Mouse (Mus musculus): Measurements from ENCODE around the gene Atp1b1. TPM values are rescaled to one million over a fixed set of nuclear protein-coding genes. Genes with fewer than 3 reads are reported as not detected.

Gene Atp1b1
- polyA plus RNA-seq (2021): 1,457 TPM

DNA sequence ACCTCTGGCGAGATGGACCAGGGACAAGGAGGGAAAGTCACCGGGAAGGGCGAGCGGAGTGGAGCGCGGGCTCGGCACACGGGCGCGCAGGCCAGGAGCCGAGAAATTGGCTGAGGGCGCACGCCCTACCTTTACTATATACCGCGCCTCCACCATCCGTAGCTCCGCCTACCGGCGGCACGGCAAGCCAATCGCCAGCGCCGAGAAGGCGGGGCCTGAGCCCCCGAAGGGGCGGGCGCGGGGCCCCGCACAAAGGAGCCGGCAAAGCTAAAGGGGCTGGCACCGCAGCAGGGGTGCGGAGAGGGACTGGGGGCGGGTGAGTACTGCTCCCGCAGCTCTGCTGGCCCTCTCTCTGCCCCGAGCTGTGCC lies at the start of gene Atp1b1:
TSS of gene Atp1b1 (minus strand) at position 111 of the 369 bp plus-strand sequence.
- no peaks in the 10 kb centered on the region for H3K27me3 ChIP-seq
- in situ Hi-C loops (cut with MboI; ENCODE audit: low pct_unique_long_range_greater_than_20kb): no loop called here
- ATAC-seq (peak; percentile 52), DNase-seq (ENCODE audit: low read depth, low spot score) (no peak)
- ChIA-PET POLR2A (interaction anchor here (1.1 to 1.4 kb wide), 5 partner anchors 14 to 169 kb away, joined by 3 to 4 read pairs (median 3); no protein-coding TSS in a partner anchor), CTCF (interaction anchor here (1.4 to 1.5 kb wide), 2 partner anchors 173 to 440 kb away, joined by 3 read pairs; no protein-coding TSS in a partner anchor)
- TF ChIP-seq CTCF (IDR thresholded peaks at IDR 0.05): no peak

DNA sequence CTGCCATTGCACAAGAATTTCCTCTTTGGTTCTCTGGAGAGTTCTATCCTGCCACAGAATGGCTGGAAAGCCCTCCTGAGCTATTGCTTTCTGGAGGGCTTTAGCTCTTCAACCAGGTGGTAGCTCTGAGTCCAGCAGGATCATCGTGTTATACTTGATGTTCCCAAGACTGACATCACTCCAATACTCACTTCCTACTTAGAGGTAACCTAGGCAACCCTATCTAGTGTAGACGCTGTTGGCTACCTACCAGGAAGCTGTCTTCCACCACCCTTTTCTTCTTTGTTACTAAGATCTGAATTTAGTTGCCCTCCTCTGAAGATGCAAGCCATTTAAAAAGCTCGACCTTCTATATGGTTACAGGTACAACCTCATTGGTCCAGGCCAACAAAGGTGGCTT lies 46.9 kb upstream of the Atp1b1 start:
- H3K27me3 ChIP-seq: no peaks in the 10 kb centered on the region
- DNase-seq (ENCODE audit: low read depth, low spot score): no peak
- CTCF ChIA-PET: interaction anchor here (1.0 to 1.7 kb wide), 2 partner anchors 23 to 46 kb away, joined by 3 to 4 read pairs; no protein-coding TSS in a partner anchor
- TF ChIP-seq CTCF (IDR thresholded peaks at IDR 0.05): no peak
- in situ Hi-C loops (cut with MboI; ENCODE audit: low pct_unique_long_range_greater_than_20kb): no loop called here
- no peak for ATAC-seq
- POLR2A ChIA-PET: no interaction called here

DNA sequence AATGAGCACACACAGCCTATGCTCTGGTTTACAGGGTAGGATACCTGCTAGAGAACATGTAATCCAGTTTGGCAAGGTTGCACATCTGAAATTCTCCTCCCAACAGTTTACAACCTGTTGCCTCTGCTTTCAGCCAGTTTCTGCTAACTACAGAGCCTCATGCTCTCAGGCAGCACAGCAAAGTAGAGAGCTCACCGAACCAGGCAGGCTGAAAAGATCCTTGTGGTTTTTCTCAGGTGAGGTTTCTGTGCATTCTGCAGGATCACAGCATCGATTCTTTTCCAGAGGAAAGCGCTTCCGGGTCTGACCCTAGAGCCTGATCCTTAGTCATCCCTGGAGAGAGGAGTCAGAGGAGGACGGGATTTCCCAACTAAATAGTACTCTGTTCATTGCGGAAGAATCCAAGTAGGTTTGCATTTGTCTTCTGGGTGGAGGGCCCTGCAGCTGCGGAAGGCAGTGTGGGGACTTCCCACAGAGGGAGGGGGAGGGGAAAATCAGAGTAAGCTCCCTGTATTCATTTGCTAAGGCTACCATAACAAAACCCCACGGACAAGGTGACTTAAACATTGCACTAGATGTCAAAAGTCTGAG lies 45.1 kb upstream of the Atp1b1 start:
- ChIA-PET POLR2A (no interaction called here), CTCF (no interaction called here)
- H3K27me3 ChIP-seq: no peaks in the 10 kb centered on the region
- peak; percentile 30 for DNase-seq (ENCODE audit: low read depth, low spot score)
- in situ Hi-C loops (cut with MboI; ENCODE audit: low pct_unique_long_range_greater_than_20kb): loop anchor here (5.0 kb wide), 1 partner anchor 36 kb away; no protein-coding TSS in a partner anchor
- no peak for TF ChIP-seq CTCF (IDR thresholded peaks at IDR 0.05)
- no peak for ATAC-seq

DNA sequence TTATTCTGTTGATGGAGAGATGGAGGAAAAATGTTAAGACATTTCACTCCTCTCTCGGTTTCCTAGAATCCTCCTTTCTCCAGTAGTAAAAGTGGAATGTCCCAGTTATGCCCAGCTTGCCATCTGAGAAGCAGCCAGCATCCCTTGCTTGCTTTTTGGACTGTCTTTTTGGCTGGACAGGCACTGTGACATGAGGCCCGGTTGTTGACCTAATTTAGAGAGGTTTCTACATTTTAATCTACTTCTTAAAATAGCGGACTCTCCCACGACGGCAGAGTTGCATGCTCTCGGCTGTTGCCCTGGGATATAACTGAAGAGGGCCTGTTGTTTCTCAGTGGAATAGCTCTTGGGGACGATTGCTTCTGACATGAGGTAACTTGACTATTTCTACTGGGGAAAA lies 44.1 kb upstream of the Atp1b1 start:
- DNase-seq (ENCODE audit: low read depth, low spot score) (no peak), ATAC-seq (no peak)
- POLR2A ChIA-PET: interaction anchor here (0.6 to 0.7 kb wide), 2 partner anchors 393 to 856 kb away, joined by 3 to 4 read pairs; no protein-coding TSS in a partner anchor
- CTCF ChIA-PET: interaction anchor here (1.6 to 1.7 kb wide), 2 partner anchors 10 to 19 kb away, joined by 4 read pairs; no protein-coding TSS in a partner anchor
- H3K27me3 ChIP-seq: no peaks in the 10 kb centered on the region
- no peak for TF ChIP-seq CTCF (IDR thresholded peaks at IDR 0.05)
- in situ Hi-C loops (cut with MboI; ENCODE audit: low pct_unique_long_range_greater_than_20kb): loop anchor here (5.0 kb wide), 1 partner anchor 35 kb away; no protein-coding TSS in a partner anchor

DNA sequence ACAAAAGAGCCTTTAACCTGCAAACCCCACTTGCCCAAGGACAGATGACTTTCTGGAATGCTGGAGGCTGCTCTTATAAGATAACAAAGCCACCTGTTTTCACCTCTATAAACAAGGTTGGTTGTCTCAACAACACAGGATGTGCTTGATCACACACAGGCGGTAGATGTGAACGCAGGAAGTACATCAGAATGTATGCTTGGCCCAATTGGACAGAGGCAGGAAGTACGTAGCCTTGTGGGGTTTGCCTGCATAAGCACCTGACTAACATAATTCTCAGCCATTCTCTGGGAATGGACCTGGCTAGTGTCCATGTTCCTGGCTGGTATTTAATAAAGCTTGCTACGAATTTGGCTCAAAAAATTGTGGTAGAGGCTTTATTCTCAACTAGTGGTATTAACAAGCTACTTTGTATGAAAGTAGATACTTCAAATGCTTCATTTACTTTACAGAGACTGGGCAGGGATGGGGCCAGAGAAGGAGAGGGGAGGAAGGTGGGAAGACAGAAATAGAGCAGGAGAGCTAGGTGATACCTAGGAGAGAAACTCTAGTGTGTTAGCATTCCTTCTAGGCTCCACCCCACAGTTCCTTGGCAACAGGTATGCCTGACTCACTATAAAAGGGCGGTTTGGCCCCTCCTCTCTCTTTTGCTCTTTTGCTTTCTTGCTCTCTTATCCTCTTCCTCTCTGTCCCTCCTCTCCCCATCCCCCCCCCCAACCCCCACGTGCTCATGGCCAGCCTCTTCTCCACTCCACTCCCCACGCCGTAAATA lies 36.8 kb upstream of the Atp1b1 start:
- DNase-seq (ENCODE audit: low read depth, low spot score) (no peak), ATAC-seq (no peak)
- in situ Hi-C loops (cut with MboI; ENCODE audit: low pct_unique_long_range_greater_than_20kb): no loop called here
- H3K27me3 ChIP-seq: no peaks in the 10 kb centered on the region
- no peak for TF ChIP-seq CTCF (IDR thresholded peaks at IDR 0.05)
- ChIA-PET POLR2A (interaction anchor here (1.1 kb wide), 1 partner anchor 37 kb away, joined by 3 read pairs; no protein-coding TSS in a partner anchor), CTCF (interaction anchor here (1.1 to 2.6 kb wide), 2 partner anchors 11 to 15 kb away, joined by 3 to 9 read pairs; no protein-coding TSS in a partner anchor)

DNA sequence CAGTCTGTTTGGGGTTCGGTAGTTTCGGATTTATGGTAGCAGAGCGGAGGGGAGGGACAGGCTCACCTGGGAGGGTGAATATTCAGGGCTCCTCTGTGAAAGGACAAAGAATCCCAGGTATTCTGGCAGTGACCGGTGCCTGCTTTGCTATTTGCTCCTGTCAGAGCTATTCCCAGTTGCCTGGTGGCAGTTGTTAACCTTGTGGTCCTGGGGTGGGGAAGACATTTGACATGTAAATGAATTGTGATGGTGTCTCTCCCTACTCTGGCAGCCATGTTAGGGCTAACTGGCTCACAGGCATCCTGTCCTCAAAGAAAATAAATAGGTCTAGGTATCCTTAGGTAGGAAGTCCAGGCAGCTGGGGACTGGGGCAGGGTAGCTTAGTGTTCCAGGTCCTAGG lies 36.1 kb upstream of the Atp1b1 start:
- POLR2A ChIA-PET: interaction anchor here (0.5 to 1.1 kb wide), 2 partner anchors 37 to 99 kb away, joined by 3 to 4 read pairs; no protein-coding TSS in a partner anchor
- CTCF ChIA-PET: interaction anchor here (1.1 to 2.6 kb wide), 2 partner anchors 10 to 14 kb away, joined by 3 to 9 read pairs; no protein-coding TSS in a partner anchor
- DNase-seq (ENCODE audit: low read depth, low spot score) (no peak), ATAC-seq (no peak)
- TF ChIP-seq CTCF (IDR thresholded peaks at IDR 0.05): no peak
- H3K27me3 ChIP-seq: no peaks in the 10 kb centered on the region
- in situ Hi-C loops (cut with MboI; ENCODE audit: low pct_unique_long_range_greater_than_20kb): no loop called here

DNA sequence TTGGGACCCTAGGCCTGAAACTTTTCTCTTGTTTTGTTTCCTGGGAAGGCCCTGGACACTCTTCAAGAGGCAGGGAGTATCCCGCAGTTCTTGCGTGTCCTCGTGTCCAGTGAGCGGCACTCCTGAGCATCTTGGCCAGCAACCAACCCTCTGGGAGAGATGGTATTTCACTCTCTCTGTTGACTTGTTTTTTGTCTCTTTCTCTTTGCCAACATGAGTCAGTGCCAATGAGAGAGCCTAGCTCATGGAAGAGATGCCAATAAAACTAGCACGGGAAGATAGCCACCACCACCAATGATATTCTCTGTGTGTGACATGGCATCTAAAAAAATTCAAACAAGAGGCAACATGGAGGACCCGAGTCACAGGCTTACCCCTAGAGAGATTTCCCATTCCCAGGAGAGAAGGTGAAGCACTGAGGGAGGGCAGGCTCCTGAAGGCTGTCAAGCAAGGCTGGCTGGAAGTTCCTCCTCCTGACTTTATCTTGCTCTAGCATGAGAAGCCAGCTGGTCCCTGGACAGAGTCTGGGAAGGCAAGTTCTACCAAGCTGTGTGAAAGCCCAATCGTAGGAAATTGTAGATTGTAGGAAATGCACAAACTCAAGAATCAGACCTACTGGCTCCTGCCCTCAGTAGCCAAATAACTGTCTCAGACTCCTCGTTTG lies 35.0 kb upstream of the Atp1b1 start:
- ATAC-seq: no peak
- ChIA-PET CTCF (interaction anchor here (1.2 to 2.6 kb wide), 3 partner anchors 9 to 38 kb away, joined by 3 to 9 read pairs (median 4); no protein-coding TSS in a partner anchor), POLR2A (interaction anchor here (1.1 kb wide), 1 partner anchor 32 kb away, joined by 4 read pairs; no protein-coding TSS in a partner anchor)
- peak; percentile 24 for DNase-seq (ENCODE audit: low read depth, low spot score)
- in situ Hi-C loops (cut with MboI; ENCODE audit: low pct_unique_long_range_greater_than_20kb): no loop called here
- no peaks in the 10 kb centered on the region for H3K27me3 ChIP-seq
- peak; percentile 41 for TF ChIP-seq CTCF (IDR thresholded peaks at IDR 0.05)

DNA sequence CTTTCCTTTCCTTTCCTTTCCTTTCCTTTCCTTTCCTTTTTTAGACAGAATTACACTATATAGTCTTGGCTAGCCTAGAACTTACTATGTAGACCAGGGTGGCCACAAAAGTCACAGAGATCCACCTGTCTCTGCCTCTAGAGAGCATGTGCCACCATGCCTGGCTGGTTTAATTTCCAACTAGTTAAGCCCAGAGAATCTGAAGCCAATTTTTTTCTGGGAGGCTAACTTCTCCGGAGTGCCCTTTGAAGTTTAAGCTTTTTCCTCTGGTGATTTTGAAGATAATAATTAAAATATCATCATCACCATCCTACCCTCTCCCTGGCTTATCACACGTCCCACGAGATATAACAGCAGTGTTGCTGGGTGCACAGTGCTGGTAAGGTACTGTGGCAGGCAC lies 34.3 kb upstream of the Atp1b1 start:
- ATAC-seq (no peak), DNase-seq (ENCODE audit: low read depth, low spot score) (no peak)
- CTCF ChIA-PET: interaction anchor here (1.0 to 2.6 kb wide), 5 partner anchors 8 to 38 kb away, joined by 3 to 9 read pairs (median 4); no protein-coding TSS in a partner anchor
- no peaks in the 10 kb centered on the region for H3K27me3 ChIP-seq
- in situ Hi-C loops (cut with MboI; ENCODE audit: low pct_unique_long_range_greater_than_20kb): no loop called here
- no peak for TF ChIP-seq CTCF (IDR thresholded peaks at IDR 0.05)
- POLR2A ChIA-PET: interaction anchor here (1.0 to 1.1 kb wide), 2 partner anchors 32 to 36 kb away, joined by 4 read pairs; no protein-coding TSS in a partner anchor

DNA sequence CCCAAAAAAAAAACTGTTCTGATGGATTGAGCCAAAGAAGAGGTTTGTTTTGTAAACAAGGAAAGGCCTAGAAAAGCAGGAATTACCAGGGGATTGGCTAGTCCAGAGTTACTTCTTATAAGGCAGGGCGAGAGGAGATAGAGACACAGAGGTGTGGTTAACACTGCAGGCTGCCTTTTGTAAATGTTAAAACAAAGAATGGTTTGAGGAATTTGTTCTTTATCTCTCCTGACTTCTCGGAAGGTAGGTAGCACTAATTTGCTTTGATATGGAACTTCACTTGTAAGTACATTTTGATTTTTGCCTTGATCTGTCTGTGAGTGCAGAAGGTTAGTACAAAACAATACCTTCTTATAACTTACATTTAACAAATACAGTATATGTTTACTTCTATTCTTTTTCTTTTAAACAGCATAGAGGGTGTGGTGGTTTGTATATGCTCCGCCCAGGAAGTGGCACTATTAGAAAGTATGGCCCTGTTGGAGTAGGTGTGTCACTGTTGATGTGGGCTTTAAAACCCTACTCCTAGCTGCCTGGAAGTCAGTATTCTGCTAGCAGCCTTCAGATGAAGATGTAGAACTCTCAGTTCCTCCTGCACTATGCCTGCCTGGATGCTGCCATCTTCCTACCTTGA lies 31.9 kb upstream of the Atp1b1 start:
- ChIA-PET POLR2A (no interaction called here), CTCF (no interaction called here)
- in situ Hi-C loops (cut with MboI; ENCODE audit: low pct_unique_long_range_greater_than_20kb): no loop called here
- H3K27me3 ChIP-seq: no peaks in the 10 kb centered on the region
- ATAC-seq (no peak), DNase-seq (ENCODE audit: low read depth, low spot score) (no peak)
- no peak for TF ChIP-seq CTCF (IDR thresholded peaks at IDR 0.05)

DNA sequence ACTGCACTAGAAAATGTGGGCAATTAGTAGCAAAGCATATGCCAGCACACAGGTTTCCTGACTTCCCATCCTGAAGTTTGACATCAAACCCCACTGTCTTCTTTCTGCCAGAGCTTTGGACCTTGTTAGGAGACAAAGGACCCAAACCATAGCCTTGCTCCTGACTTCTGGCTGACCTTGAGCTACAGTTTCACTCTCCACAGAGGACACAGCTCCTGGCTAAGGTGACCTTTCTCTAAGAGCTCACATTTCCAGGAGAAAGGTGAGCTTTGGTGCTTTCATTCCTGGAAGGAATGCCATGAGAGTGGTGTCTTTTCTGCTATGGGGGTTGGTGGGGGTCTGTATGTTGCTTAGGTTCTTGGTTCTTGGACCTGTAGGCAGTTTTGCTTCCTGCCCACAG lies 25.6 kb upstream of the Atp1b1 start:
- DNase-seq (ENCODE audit: low read depth, low spot score) (no peak), ATAC-seq (no peak)
- no peaks in the 10 kb centered on the region for H3K27me3 ChIP-seq
- no peak for TF ChIP-seq CTCF (IDR thresholded peaks at IDR 0.05)
- ChIA-PET CTCF (interaction anchor here (2.0 kb wide), 1 partner anchor 10 kb away, joined by 9 read pairs; no protein-coding TSS in a partner anchor), POLR2A (no interaction called here)
- in situ Hi-C loops (cut with MboI; ENCODE audit: low pct_unique_long_range_greater_than_20kb): no loop called here

All from Patski (cell line).